Mouse (Mus musculus) heart, postnatal 10 days (tissue): Measurements from ENCODE around the gene Zc2hc1b. TPM values are rescaled to one million over a fixed set of nuclear protein-coding genes. Genes with fewer than 3 reads are reported as not detected.

ENCODE experiments used
- DNase-seq, 2 experiments: peaks; one replicate each; pipeline ENCODE4 v3.0.0; 2021
- intact Hi-C: fragments of 180-260 bp; cut with DNase I; formaldehyde crosslinking; loops from one replicate; pipeline ENCODE4 v1.15.1; 2025
- total RNA-seq, 2 experiments: library from RNA; stranded (reverse); gene quantifications; 2 replicates each; pipeline ENCODE4 v1.2.3; 2021

The Zc2hc1b gene
- total RNA-seq, 2 experiments from 2014 or later = not detected

DNA sequence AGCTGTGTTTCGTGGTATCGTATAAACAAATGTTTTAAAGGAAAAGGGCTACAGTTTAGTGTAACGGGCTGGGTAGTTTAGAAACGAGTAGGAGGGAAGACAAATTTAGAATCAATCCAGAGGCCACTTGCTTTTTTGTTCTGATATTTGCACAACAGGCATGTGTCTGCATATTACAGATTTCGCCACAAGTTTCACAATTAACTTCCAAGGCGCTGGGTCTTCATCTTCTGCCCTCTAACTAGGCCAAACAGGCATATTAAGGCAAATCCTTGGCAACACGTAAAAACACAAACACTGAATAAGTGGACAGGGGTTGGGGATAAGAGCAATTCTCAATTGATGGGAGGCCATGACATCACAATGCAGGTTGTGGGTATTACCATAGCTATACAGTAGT, 2.0 kb downstream of the Zc2hc1b start:
- intact Hi-C loops = no loop called here
- DNase-seq = no peak

DNA sequence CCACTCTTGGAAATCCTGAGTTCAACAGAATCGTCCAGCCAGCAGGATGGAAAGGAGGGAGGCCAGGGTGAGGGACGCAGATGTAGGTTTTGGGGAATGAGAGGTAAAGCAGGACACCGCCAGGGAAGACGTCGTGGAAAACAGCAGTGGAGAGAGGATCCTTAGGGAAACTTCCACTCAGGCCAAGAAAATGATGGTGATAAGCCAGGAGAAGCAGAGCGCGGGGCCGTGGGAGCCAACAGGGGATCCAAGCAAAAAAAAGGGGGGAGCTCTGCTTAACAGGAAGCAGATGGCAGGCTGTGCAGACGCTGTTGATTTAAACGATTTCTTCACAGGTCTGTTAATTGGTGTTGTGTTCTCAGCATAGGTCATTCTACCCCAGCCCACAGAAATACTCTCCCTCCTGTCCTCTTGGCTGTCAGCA, 5.0 kb downstream of the Zc2hc1b start:
- DNase-seq = peak; percentile 23 to 28
- intact Hi-C loops = no loop called here

DNA sequence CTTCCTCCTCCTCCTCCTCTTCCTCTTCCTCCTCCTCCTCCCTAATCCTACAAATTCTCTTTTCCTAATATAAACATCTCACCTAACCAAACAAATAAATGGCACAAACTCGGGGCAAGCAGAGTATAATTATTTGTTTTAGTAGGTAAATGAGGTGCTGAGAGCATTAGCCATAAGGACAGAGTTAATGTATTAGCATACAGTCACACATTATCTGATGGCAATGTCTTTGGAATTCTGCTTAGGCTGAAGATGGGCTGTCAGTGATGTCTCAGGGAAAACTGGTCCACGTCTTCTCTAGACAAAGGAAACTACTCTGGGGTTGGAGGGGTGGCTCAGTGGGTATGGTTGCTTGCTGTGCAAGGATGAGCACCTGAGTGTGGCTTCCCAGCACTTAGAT, 6.4 kb downstream of the Zc2hc1b start:
- no peak for DNase-seq
- intact Hi-C loops = no loop called here

DNA sequence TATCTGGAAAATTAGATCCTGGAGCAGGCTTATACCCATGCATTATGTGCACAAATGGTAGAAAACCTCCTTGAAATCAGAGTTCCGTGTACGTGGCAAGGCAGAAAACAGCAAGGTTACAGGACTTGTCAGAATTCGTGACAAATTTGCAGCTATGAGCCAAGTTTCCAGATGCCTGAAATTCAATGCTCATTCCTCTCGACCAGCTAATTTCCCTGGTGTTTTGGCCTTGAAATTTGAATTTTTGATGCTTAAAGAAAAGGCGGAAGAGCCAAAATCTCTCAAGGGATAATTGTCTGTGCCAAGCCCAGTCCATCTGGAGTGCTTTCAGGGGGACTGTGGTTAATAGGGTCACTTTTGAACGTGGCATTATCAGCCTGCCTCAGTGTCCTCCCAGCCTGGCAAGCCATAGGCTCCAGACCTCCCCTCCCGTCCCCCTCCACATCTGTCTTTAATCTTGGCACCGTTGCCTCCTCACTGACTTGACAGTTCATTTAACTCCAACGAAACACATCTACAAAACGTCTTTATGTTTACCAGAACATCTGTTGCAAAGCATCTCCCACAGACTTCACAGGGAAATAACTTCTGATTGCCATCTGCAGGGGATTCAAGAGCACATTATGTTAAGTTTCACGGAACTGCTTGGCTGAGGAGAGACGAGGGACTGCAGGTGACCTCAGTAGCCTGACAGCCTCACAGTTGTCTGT, 6.9 kb downstream of the Zc2hc1b start:
- peak; percentile 18 to 29 for DNase-seq
- intact Hi-C loops = no loop called here

DNA sequence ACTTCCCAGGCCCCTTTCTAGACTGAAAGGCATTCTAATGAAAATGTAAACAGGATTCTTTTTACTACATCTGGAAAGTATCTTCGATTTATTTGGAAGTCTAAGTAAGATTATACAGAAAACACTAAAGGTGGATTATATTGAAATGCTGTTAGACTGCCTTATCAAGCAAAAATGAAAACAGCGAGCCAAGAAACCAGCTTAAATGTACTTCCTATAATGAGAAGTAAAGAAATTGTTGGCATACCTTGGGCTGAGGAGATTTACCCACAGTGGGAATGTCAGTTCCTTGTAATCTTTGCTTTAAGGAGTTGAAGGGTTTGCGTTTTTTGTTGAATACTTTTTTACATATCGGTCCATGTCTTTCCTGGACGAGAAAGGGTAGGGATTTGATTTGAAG, 9.4 kb downstream of the Zc2hc1b start:
- intact Hi-C loops = no loop called here
- DNase-seq = no peak

DNA sequence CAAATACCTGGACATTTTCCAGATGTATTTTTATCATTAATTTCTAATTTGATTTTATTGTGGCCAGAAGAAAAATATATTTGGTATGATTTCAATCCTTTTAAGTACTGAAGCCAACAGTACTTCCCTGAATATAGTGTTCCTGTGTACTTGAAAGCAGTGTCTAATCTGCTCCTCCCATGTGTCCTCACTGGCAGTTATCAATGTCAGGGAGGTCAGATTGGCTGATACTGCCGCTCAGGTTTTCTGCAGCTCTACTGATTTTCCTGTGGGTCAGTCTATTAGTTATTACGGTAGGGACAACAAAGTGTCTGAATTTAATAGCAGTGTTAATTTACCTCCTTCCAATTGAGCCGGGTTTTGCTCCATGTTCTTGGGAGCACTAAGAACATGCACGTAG, 15.8 kb downstream of the Zc2hc1b start:
- intact Hi-C loops = no loop called here
- DNase-seq = no peak

DNA sequence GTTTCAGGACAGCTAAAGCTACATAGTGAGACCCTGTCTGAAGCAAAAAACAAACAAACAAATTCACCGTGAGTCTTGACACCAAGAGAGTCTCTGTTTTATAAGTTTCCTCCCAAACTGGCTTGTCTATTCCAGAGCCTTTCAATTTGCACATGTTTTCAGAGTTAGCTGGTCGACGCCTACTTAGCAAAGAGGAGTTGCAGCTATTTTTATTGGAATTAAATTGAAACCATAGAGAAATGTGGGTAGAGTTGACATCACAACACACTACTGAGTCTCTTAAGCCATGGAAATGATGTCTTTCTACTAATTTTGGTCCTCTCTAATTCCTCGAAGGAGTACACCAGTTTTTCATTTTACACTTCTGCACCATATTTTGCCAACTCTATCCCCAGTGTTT, 16.9 kb downstream of the Zc2hc1b start:
- no peak for DNase-seq
- intact Hi-C loops = no loop called here

DNA sequence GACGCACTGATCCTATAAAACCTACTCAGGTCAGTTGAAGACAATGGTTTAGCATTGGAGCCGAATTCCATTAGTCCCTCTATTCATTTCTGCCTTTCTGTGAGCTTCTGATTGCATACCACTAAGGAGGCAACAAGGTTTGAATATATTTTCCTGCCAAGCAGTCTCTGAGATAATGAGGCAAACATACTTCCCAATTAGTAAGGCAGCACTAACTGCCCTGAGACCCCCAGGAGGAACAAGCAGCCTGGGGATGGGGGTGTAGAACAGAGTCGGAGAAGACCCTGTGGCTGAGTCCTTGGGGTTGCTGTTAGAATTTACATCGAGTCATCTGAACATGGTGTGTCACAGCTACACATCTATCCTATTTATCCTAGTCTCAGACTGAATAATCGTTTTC, 22.4 kb downstream of the Zc2hc1b start:
- DNase-seq = no peak
- intact Hi-C loops = no loop called here

DNA sequence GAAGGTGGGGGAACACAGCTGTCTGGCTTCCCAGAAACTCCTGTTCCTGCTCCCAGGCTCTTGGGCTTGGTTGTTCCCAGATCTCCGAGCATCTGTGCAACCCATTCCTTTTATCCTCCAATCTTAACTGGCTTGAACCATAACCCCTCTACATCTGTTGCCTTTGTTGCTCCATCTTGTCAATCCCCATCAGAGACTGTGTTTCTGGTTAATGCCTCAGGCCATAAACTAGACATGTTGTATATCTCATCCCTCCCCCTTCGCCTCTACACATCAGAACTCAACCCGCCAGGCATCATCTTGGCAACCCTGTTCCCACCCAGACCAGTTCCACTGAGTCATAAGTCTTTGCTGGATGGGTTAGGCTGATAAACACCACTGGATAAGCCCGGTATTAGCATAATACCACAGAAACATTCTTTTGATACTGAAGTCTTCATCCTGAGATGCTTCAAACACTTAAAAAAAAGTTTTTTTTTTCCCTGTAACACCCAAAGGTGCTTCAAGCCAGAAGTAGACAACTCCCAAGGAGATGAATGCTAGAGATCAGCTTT, 24.9 kb downstream of the Zc2hc1b start:
- DNase-seq = no peak
- intact Hi-C loops = no loop called here

DNA sequence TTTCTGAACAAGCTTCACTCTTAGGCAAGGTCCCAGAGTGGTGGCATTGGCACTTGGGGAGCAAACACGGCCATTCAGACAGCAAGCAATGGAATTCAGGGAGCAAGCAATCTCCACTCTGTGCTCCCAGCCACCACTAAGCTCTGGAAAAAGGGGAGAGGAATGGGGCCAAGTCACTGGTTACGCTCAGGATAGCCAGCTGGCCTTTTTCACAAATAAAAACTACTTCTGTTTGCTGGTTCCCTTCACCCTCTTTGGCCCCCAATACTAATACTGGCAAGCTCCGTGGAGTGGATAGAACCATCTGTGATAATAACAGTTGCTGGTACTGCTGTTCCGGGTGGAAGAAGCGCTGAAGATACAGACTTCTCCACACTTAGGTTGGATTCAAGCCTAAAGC, 26.5 kb downstream of the Zc2hc1b start:
- peak; percentile 16 to 28 for DNase-seq
- intact Hi-C loops = no loop called here

DNA sequence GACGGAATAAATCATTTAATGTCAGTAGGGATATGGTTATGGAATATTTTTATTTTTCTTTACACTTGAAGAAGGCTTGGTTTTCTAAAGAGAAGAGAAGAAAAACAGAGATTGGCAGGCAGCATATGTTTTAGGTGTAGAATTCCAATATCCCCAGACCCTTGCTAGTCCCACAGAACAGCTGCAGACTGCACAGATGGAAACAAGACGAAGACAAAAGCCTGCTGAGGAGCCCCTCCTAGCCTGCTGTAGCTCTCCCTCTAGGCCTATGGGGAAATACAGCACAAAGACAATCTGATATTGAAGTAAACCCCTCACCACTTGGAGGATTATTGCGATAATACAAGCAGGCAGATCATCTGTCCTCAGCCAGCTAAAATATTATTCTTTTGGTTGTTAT, 27.4 kb downstream of the Zc2hc1b start:
- intact Hi-C loops = no loop called here
- DNase-seq = no peak

DNA sequence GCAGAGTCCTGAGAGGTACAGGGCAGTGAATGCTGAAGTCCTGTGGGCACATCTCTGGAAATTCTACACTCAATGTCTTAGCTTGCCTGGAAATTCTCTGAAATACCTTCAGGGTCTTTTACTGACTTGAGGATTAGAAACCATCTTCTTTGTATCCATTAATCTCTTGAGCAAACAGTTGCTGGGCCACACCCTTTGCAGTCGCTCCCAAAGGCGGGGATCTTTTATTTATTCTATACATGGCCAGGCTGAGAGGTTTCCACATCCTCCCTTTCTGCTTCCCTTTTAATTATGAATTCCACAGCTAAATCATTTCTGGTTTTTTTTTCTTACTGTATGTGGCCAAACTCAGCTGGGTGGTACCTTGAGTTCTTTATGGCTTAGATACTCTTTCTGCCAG, 37.4 kb downstream of the Zc2hc1b start:
- intact Hi-C loops = no loop called here
- DNase-seq = no peak

DNA sequence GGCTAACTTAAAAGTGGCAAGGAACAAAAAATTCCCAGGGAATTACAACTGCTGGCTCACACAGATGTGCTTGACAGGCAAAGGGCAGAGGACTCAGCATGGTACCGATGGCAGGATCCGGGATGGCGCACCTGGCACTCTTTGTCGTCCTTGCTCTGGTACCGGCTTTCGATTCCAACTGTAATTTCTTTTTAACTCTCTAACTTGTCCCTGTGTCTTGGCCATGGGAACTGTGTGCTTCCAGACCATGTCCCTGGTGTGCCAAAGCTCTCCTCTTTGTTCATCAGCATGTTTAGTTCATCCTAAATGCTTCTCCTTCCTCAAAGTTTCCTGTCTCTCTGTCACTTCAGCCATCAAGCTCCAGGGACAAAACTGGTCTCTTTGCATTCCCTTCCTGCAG, 39.9 kb downstream of the Zc2hc1b start:
- intact Hi-C loops = no loop called here
- DNase-seq = no peak

DNA sequence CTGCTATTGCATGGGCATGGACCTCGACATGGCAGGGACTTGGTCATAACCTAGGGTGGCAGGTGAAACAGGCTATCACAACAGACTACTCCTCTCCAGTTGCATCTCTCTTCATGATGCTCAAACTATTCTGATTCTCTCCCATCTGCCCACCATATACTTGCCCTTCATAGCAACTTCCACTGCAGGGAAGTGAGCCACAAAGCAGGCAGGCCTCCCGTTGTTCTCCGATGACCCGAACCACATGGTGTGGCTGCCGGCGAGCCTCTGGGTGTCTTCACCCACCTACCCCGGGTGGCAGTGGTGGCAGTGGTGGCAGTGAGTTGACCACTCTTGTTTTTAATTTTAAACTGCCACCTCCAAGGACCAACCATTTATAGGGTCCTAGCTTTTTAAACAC, 42.1 kb downstream of the Zc2hc1b start:
- DNase-seq = no peak
- intact Hi-C loops = no loop called here

DNA sequence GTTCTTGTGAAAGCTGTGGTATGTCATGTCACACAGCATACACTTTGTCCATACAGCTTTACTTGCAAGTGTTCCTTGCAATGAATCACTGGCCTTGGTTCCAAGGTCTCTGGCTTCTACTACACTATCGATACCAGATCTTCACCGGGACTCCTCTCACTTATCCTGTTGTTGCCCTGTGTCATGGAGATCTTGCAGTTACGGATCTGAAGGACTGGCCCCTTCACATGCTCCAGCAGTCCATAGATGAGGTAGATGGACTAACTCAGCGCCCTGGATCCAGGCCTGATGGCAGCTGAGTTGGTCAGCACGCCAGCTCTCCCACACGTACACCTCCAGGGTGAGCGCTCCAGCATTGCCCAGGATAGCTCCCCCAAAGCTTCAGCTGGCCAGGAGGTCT, 42.5 kb downstream of the Zc2hc1b start:
- intact Hi-C loops = no loop called here

DNA sequence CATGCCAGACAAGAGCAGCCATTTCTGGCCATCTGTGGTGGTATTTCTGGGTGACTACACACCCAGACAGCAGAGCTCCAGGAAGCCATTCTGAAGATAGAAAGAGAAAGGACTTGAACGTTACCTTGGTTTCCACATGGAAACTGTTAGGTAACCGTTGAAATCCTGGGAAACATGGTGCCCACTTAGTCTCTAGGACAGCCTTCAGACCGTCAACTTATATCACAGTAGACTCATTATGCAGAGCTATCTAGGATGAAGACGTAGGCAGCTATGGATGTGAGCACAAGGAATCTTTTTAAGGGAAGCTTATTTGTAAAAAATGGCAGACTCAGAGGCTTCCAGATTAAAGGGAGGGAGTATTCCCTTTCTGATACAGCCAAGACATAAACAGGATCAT, 44.0 kb downstream of the Zc2hc1b start:
- DNase-seq = no peak
- intact Hi-C loops = no loop called here

More for the DNA sequence above, 42.5 kb downstream of the Zc2hc1b start:
- no peak for DNase-seq

DNA sequence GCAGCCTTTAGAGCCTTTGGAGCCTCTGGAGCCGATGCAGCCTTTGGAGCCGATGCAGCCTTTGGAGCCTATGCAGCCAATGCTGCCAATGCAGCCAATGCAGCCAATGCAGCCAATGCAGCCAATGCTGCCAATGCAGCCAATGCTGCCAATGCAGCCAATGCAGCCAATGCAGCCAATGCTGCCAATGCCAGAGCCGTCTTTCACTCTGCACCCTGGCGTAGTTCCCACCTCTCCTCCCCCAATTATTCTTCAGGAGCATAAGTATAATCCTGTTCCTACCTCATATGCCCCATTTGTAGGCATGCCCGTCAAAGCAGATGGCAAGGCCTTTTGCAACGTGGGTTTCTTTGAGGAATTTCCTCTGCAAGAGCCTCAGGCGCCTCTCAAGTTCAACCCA, 49.9 kb downstream of the Zc2hc1b start:
- DNase-seq = no peak
- intact Hi-C loops = no loop called here

DNA sequence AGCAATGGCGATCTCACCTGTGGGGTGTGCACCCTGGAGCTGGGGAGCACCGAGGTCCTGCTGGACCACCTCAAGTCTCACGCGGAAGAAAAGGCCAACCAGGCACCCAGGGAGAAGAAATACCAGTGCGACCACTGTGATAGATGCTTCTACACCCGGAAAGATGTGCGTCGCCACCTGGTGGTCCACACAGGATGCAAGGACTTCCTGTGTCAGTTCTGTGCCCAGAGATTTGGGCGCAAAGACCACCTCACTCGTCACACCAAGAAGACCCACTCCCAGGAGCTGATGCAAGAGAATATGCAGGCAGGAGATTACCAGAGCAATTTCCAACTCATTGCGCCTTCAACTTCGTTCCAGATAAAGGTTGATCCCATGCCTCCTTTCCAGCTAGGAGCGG, 50.5 kb downstream of the Zc2hc1b start:
- DNase-seq = peak in 1 of 2 experiments; percentile 23
- intact Hi-C loops = no loop called here

DNA sequence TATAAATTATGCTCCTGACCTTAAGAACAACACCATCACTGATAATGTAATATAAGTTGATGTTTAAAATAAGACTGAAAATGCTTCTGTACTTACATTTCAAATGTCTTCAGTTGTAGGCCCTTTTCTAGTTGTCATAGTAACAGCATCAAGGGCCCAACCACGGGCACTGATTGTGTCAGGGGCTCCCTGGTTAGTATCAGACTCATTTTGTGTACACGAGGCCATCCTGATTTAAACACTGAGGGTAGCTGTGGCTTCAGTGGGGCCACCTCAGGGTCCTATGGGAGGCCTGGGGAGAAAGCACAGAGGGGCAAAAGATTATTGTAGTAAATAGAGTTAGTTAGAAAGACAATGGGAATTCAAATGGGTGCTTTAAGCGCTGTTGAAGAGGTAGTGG, 52.0 kb downstream of the Zc2hc1b start:
- no peak for DNase-seq
- intact Hi-C loops = no loop called here

DNA sequence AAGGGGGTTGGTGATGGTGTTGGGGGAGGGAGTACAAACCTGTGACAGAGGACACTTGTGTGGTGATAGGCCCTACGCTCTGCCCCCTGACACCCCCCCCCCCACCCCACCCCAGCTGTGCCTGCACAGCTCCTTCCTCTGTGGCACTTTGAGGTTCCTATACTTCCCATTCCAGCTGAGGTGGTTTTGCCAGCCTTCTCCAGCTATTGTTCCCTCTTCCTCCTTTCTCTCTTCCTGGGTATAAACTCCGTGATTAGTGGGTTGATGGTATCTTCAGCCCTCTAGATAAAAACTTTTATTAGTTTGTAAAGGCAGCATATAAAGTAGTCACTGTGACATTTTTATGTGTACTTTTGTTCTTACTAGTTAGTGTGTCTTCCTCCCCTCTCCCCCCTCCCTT, 58.5 kb downstream of the Zc2hc1b start:
- no peak for DNase-seq
- intact Hi-C loops = no loop called here

DNA sequence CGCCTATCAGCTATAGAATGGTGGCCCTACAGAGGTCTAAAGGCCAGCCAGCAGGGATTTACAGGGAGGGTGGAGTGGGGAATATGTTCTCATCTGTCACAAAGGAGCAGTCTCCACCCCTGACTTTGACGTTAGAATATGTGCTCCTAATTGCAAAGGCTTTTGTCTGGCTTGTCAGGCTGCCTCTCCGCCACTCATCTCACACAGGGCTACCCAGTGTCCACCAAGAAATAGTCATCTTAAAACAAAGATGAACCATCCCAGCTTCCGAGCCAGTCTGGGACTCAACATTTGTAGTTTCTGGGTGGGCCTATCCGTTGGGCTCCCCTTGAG, 59.1 kb downstream of the Zc2hc1b start:
- DNase-seq = no peak
- intact Hi-C loops = no loop called here

DNA sequence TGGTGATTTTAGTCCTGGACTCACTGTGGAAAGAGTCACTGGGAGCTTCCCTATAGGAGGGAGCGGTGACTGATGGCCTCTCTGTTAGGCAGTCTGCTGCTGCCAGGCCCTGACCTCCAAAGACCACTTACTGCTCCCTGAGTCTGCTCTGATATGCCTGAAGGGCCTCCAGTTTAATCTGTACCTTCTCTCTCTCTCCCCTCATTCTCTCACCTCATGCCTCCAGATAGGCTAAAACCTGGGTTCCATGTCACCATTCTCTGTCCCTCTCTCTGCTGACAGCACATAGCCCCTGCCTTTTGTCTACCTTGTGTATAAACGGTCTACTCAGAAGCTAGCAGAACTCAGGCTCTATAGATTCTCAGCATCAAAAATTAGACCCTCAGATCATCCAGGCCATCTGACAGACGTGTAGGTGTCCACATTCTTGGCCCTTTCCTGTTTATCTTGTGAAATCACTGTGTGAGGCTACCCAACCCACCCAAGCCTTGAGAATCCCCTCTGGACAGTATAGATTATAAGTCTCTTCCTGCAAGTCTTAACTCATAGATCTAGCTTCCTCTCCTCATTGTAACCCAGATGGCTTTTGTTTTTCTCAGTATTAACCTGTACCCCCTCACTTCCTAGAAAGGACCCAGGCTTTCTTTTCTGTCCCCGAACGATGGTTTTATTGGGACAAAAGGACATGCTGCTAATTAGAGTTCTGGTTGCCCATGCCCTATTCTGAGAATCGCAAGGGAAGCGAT, 59.6 kb downstream of the Zc2hc1b start:
- DNase-seq = no peak
- intact Hi-C loops = no loop called here
